Comparison of ENCODE assay signal across 8 mouse cellular contexts in the genomic region with DNA sequence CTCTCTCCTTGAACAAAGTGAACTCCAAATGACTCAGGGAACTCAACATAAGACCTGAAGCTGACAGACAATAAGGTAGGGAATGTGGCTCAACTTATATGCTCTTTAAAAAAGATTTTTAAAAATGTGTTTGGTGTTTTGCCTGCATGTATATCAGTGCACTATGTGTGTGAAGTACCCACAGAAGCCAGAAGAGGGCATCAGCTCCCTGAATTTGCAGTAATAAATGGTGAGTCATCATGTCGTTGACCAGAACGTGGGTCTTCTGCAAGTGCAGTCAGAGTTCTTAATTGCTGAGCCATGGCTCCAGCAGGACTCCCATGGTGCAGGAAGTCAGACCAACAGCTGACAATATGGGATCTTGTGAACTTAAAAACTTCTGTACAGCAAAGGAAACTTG.
DNase-seq lines count a peak whose midpoint lies in the region; ATAC-seq lines count a peak whose summit lies in the region.

No protein-coding gene starts in this region.

- peak; percentile 16 to 51 for DNase-seq in adrenal gland, adult (ENCODE audit: inconsistent age in 2 of 2, low spot score in 1 of 2)
- no peak for DNase-seq in adrenal gland, adult 2 months
- peak; percentile 27 to 30 for DNase-seq in layer of hippocampus, postnatal 10 days (ENCODE audit: low spot score in 2 of 2)
- DNase-seq in layer of hippocampus, adult 11-12 months (ENCODE audit: low spot score), result no peak
- DNase-seq in embryo, embryonic 10 days (ENCODE audit: low spot score), result peak; percentile 75
- no peak for DNase-seq in left cerebral cortex, postnatal 10 days (ENCODE audit: extremely low spot score in 1 of 2, low spot score in 2 of 2)

- intact Hi-C loops in left cerebral cortex, postnatal 10 days (cut with DNase I), result no loop called here

- peak; percentile 74 for ATAC-seq in megakaryocyte progenitor cell, adult 5-6 weeks (replicated peaks; ENCODE audit: poor library complexity)
- ATAC-seq in activated CD4-positive, CD25-positive, alpha-beta regulatory T cell, adult 4 months, result no peak

Comparison
In these comparisons a context has a peak if more than half of its experiments do, and no peak if none do; other contexts are left out.
1. DNase-seq: peak in adrenal gland, adult (2 of 2), layer of hippocampus, postnatal 10 days (2 of 2) and embryo, embryonic 10 days (single experiment); none in adrenal gland, adult 2 months (single experiment), layer of hippocampus, adult 11-12 months (single experiment) and left cerebral cortex, postnatal 10 days (0 of 2).